Mouse (Mus musculus): ENCODE results near the gene Plcl1. TPM values are rescaled to one million over a fixed set of nuclear protein-coding genes. Genes with fewer than 3 reads are reported as not detected.

The Plcl1 gene
- 2.1 and 2.9 TPM in 2 replicates for polyA plus RNA-seq (2015; fragmentation: Nextera tagmentation; extraction: Ambion mirVana)

- DNase-seq (ENCODE audit: low spot score), result peak; percentile 96
Observed at GRCm38 (mm10) chr1:55405272-55406022, at the start of gene Plcl1. Gene Plcl1, plus strand, starts transcription at chr1:55405921.

GRCm38 (mm10) chr1:55362634-55363033, 43.1 kb upstream of the Plcl1 start:
- no peak for DNase-seq (ENCODE audit: low spot score)

- DNase-seq (ENCODE audit: low spot score), result peak; percentile 76
Observed at GRCm38 (mm10) chr1:55363044-55363565, 42.6 kb upstream of the Plcl1 start, which contains the start of gene Boll. Gene Boll, minus strand, starts transcription at chr1:55363469.

GRCm38 (mm10) chr1:55363586-55363985, 42.1 kb upstream of the Plcl1 start:
- DNase-seq (ENCODE audit: low spot score), result peak; percentile 80

GRCm38 (mm10) chr1:55372626-55373025, 33.1 kb upstream of the Plcl1 start:
- DNase-seq (ENCODE audit: low spot score), result peak; percentile 70

GRCm38 (mm10) chr1:55380527-55380926, 25.2 kb upstream of the Plcl1 start:
- DNase-seq (ENCODE audit: low spot score), result no peak

GRCm38 (mm10) chr1:55383114-55383773, 22.5 kb upstream of the Plcl1 start:
- DNase-seq (ENCODE audit: low spot score), result peak; percentile 74

GRCm38 (mm10) chr1:55399891-55400290, 5.8 kb upstream of the Plcl1 start:
- no peak for DNase-seq (ENCODE audit: low spot score)

- DNase-seq (ENCODE audit: low spot score), result peak; percentile 85
Observed at GRCm38 (mm10) chr1:55404439-55404838, 1.3 kb upstream of the Plcl1 start.

- no peak for DNase-seq (ENCODE audit: low spot score)
Observed at GRCm38 (mm10) chr1:55406023-55406413, 297 bp downstream of the Plcl1 start.

GRCm38 (mm10) chr1:55406531-55407375, 1.0 kb downstream of the Plcl1 start:
- peak; percentile 45 for DNase-seq (ENCODE audit: low spot score)

GRCm38 (mm10) chr1:55410670-55411069, 4.9 kb downstream of the Plcl1 start:
- DNase-seq (ENCODE audit: low spot score), result no peak

- DNase-seq (ENCODE audit: low spot score), result no peak
Observed at GRCm38 (mm10) chr1:55411079-55411478, 5.4 kb downstream of the Plcl1 start.

GRCm38 (mm10) chr1:55412569-55412968, 6.8 kb downstream of the Plcl1 start:
- DNase-seq (ENCODE audit: low spot score), result no peak

GRCm38 (mm10) chr1:55413534-55413933, 7.8 kb downstream of the Plcl1 start:
- DNase-seq (ENCODE audit: low spot score), result no peak

GRCm38 (mm10) chr1:55418968-55419367, 13.2 kb downstream of the Plcl1 start:
- no peak for DNase-seq (ENCODE audit: low spot score)

- DNase-seq (ENCODE audit: low spot score), result no peak
Observed at GRCm38 (mm10) chr1:55427607-55428006, 21.9 kb downstream of the Plcl1 start.

- no peak for DNase-seq (ENCODE audit: low spot score)
Observed at GRCm38 (mm10) chr1:55429051-55429450, 23.3 kb downstream of the Plcl1 start.

GRCm38 (mm10) chr1:55429708-55430107, 24.0 kb downstream of the Plcl1 start:
- DNase-seq (ENCODE audit: low spot score), result no peak

GRCm38 (mm10) chr1:55430587-55430986, 24.9 kb downstream of the Plcl1 start:
- DNase-seq (ENCODE audit: low spot score), result no peak

GRCm38 (mm10) chr1:55436589-55436988, 30.9 kb downstream of the Plcl1 start:
- no peak for DNase-seq (ENCODE audit: low spot score)

Data from thymus, postnatal 0 days (tissue).